Mouse (Mus musculus) MEL (cell line): ENCODE data around the gene Rab38.

Source experiments
- CTCF ChIP-seq, 3 experiments: IDR thresholded peaks in 2 of 3; conservative IDR thresholded peaks in 1 of 3; 2 replicates each; pipeline ENCODE4 v1.5.1; 2011 to 2012; ENCODE audit warnings: low read length in 3 of 3, low read depth in 2 of 3, mild to moderate bottlenecking in 2 of 3, improper control_type of control experiment in 1 of 3, inconsistent platforms in 1 of 3, mixed read lengths in 1 of 3, moderate library complexity in 1 of 3; ENCODE audit not compliant: control insufficient read depth in 1 of 3, insufficient read depth in 1 of 3, poor library complexity in 1 of 3, severe bottlenecking in 1 of 3
- EP300 ChIP-seq, 2 experiments: IDR thresholded peaks; 2 replicates each; pipeline ENCODE4 v1.6.1; 2011; ENCODE audit warnings: improper control_type of control experiment in 2 of 2, low read length in 2 of 2, low read depth in 1 of 2, mild to moderate bottlenecking in 1 of 2

DNA sequence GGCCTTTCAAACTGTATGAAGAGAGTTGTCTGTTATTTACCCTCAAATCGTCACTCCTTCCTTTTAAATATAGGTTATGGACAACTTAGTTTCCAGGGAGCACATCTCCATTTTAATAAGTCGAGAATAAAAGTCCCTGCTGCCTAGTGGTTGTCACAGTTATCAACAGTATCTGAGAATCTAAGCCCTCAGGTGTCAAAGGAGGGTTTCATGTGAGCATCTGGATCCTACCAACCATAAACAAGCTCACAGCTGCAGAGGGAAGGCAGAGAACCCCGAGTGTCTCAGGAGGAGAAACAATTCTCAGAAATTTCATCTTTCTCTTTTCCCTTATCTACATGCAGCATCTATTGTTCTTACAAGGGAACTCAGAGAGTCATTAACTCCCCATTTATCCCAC is 106.7 kb downstream of the Rab38 start:
- TF ChIP-seq CTCF (IDR thresholded peaks at IDR 0.05 in 2 of 3, conservative IDR thresholded peaks at IDR 0.05 in 1 of 3; ENCODE audit: control insufficient read depth in 1 of 3, insufficient read depth in 1 of 3, low read depth in 2 of 3, low read length in 3 of 3, poor library complexity in 1 of 3, severe bottlenecking in 1 of 3), result no peak
- no peak for TF ChIP-seq EP300 (IDR thresholded peaks at IDR 0.05; ENCODE audit: low read depth in 1 of 2, low read length in 2 of 2)
